Mouse (Mus musculus): ENCODE measurements around the gene Fdx1. TPM values are rescaled to one million over a fixed set of nuclear protein-coding genes. Genes with fewer than 3 reads are reported as not detected.

The Fdx1 gene
- total RNA-seq, 1 experiment, result 21.3 TPM

GRCm38 (mm10) chr9:52007341-52007740 lies 44.0 kb upstream of the Fdx1 start:
- in situ Hi-C loops (cut with MboI; ENCODE audit: low sequenced_read_pairs in 2 of 2, unreplicated experiment in 2 of 2), result no loop called here
- no peak overlapping the region for H3K4me3 ChIP-seq (ENCODE audit: insufficient read depth in 1 of 2, low read depth in 1 of 2, low read length in 2 of 2, poor library complexity in 1 of 2, severe bottlenecking in 1 of 2)
- DNase-seq (ENCODE audit: low read depth, low spot score), result no peak
- no peaks in the 10 kb centered on the region for H3K36me3 ChIP-seq (ENCODE audit: control insufficient read depth, insufficient read depth, low read length, poor library complexity, severe bottlenecking)
- no peak overlapping the region for H3K9ac ChIP-seq (ENCODE audit: insufficient read depth, low read depth, low read length, poor library complexity, severe bottlenecking)
- H3K27ac ChIP-seq (ENCODE audit: insufficient read depth, low read depth, low read length, poor library complexity, severe bottlenecking), result no peak overlapping the region
- TF ChIP-seq ZC3H11A (IDR thresholded peaks at IDR 0.05; ENCODE audit: borderline replicate concordance, low read depth, low read length) (no peak), MAFK (IDR thresholded peaks at IDR 0.05; ENCODE audit: insufficient read depth, low read depth, low read length) (no peak), HCFC1 (IDR thresholded peaks at IDR 0.05; ENCODE audit: borderline replicate concordance, insufficient read depth, low read length) (no peak), CHD2 (IDR thresholded peaks at IDR 0.05; ENCODE audit: low read depth, low read length) (no peak), ZNF384 (IDR thresholded peaks at IDR 0.05; ENCODE audit: low read depth, low read length) (no peak)
- no peaks in the 10 kb centered on the region for H3K4me1 ChIP-seq (ENCODE audit: control insufficient read depth in 2 of 2, insufficient read depth in 2 of 2, low read length in 2 of 2, poor library complexity in 1 of 2)
- H3K9me3 ChIP-seq (ENCODE audit: control insufficient read depth, insufficient read depth, low read depth, low read length), result no peaks in the 10 kb centered on the region

- Histone ChIP-seq H3K36me3 (ENCODE audit: control insufficient read depth, insufficient read depth, low read length, poor library complexity, severe bottlenecking) (no peaks in the 10 kb centered on the region), H3K4me3 (ENCODE audit: insufficient read depth in 1 of 2, low read depth in 1 of 2, low read length in 2 of 2, poor library complexity in 1 of 2, severe bottlenecking in 1 of 2) (no peak overlapping the region), H3K9ac (ENCODE audit: insufficient read depth, low read depth, low read length, poor library complexity, severe bottlenecking) (no peak overlapping the region), H3K9me3 (ENCODE audit: control insufficient read depth, insufficient read depth, low read depth, low read length) (no peaks in the 10 kb centered on the region), H3K4me1 (ENCODE audit: control insufficient read depth in 2 of 2, insufficient read depth in 2 of 2, low read length in 2 of 2, poor library complexity in 1 of 2) (no peaks in the 10 kb centered on the region), H3K27ac (ENCODE audit: insufficient read depth, low read depth, low read length, poor library complexity, severe bottlenecking) (no peak overlapping the region)
- DNase-seq (ENCODE audit: low read depth, low spot score), result no peak
- TF ChIP-seq MAFK (IDR thresholded peaks at IDR 0.05; ENCODE audit: insufficient read depth, low read depth, low read length), result no peak
- no peak for TF ChIP-seq CHD2 (IDR thresholded peaks at IDR 0.05; ENCODE audit: low read depth, low read length)
- in situ Hi-C loops (cut with MboI; ENCODE audit: low sequenced_read_pairs in 2 of 2, unreplicated experiment in 2 of 2), result no loop called here
Measured at GRCm38 (mm10) chr9:52003501-52003900, 40.1 kb upstream of the Fdx1 start.

GRCm38 (mm10) chr9:51995331-51996099 lies 32.2 kb upstream of the Fdx1 start:
- TF ChIP-seq ZC3H11A (IDR thresholded peaks at IDR 0.05; ENCODE audit: borderline replicate concordance, low read depth, low read length) (no peak), HCFC1 (IDR thresholded peaks at IDR 0.05; ENCODE audit: borderline replicate concordance, insufficient read depth, low read length) (no peak), CHD2 (IDR thresholded peaks at IDR 0.05; ENCODE audit: low read depth, low read length) (no peak), ZNF384 (IDR thresholded peaks at IDR 0.05; ENCODE audit: low read depth, low read length) (no peak), MAFK (IDR thresholded peaks at IDR 0.05; ENCODE audit: insufficient read depth, low read depth, low read length) (no peak)
- no peak overlapping the region for H3K9ac ChIP-seq (ENCODE audit: insufficient read depth, low read depth, low read length, poor library complexity, severe bottlenecking)
- H3K36me3 ChIP-seq (ENCODE audit: control insufficient read depth, insufficient read depth, low read length, poor library complexity, severe bottlenecking), result no peaks in the 10 kb centered on the region
- DNase-seq (ENCODE audit: low read depth, low spot score), result no peak
- H3K4me3 ChIP-seq (ENCODE audit: insufficient read depth in 1 of 2, low read depth in 1 of 2, low read length in 2 of 2, poor library complexity in 1 of 2, severe bottlenecking in 1 of 2), result no peak overlapping the region
- no peak overlapping the region for H3K27ac ChIP-seq (ENCODE audit: insufficient read depth, low read depth, low read length, poor library complexity, severe bottlenecking)
- in situ Hi-C loops (cut with MboI; ENCODE audit: low sequenced_read_pairs in 2 of 2, unreplicated experiment in 2 of 2), result loop anchor here in 1 of 2 experiments (25.0 kb wide), 1 partner anchor 292 kb away; no protein-coding TSS in a partner anchor
- no peaks in the 10 kb centered on the region for H3K4me1 ChIP-seq (ENCODE audit: control insufficient read depth in 2 of 2, insufficient read depth in 2 of 2, low read length in 2 of 2, poor library complexity in 1 of 2)
- H3K9me3 ChIP-seq (ENCODE audit: control insufficient read depth, insufficient read depth, low read depth, low read length), result no peaks in the 10 kb centered on the region

GRCm38 (mm10) chr9:51994636-51995260 lies 31.4 kb upstream of the Fdx1 start:
- TF ChIP-seq MAFK (IDR thresholded peaks at IDR 0.05; ENCODE audit: insufficient read depth, low read depth, low read length), result no peak
- no peak for TF ChIP-seq HCFC1 (IDR thresholded peaks at IDR 0.05; ENCODE audit: borderline replicate concordance, insufficient read depth, low read length)
- TF ChIP-seq CHD2 (IDR thresholded peaks at IDR 0.05; ENCODE audit: low read depth, low read length), result no peak
- TF ChIP-seq ZC3H11A (IDR thresholded peaks at IDR 0.05; ENCODE audit: borderline replicate concordance, low read depth, low read length), result no peak
- H3K4me3 ChIP-seq (ENCODE audit: insufficient read depth in 1 of 2, low read depth in 1 of 2, low read length in 2 of 2, poor library complexity in 1 of 2, severe bottlenecking in 1 of 2), result no peak overlapping the region
- no peak overlapping the region for H3K27ac ChIP-seq (ENCODE audit: insufficient read depth, low read depth, low read length, poor library complexity, severe bottlenecking)
- no peaks in the 10 kb centered on the region for H3K9me3 ChIP-seq (ENCODE audit: control insufficient read depth, insufficient read depth, low read depth, low read length)
- H3K4me1 ChIP-seq (ENCODE audit: control insufficient read depth in 2 of 2, insufficient read depth in 2 of 2, low read length in 2 of 2, poor library complexity in 1 of 2), result no peaks in the 10 kb centered on the region
- no peak for DNase-seq (ENCODE audit: low read depth, low spot score)
- in situ Hi-C loops (cut with MboI; ENCODE audit: low sequenced_read_pairs in 2 of 2, unreplicated experiment in 2 of 2), result loop anchor here in 1 of 2 experiments (25.0 kb wide), 1 partner anchor 293 kb away; no protein-coding TSS in a partner anchor
- no peak overlapping the region for H3K9ac ChIP-seq (ENCODE audit: insufficient read depth, low read depth, low read length, poor library complexity, severe bottlenecking)
- H3K36me3 ChIP-seq (ENCODE audit: control insufficient read depth, insufficient read depth, low read length, poor library complexity, severe bottlenecking), result no peaks in the 10 kb centered on the region

Data from ES-E14 (cell line).